Mouse (Mus musculus): ENCODE results near the gene Fst. TPM values are rescaled to one million over a fixed set of nuclear protein-coding genes. Genes with fewer than 3 reads are reported as not detected.

The Fst gene
- total RNA-seq (2015; ENCODE audit: low replicate concordance) (not detected in 2 replicates), total RNA-seq (2017; ENCODE audit: low replicate concordance) (not detected in 2 replicates)

GRCm38 (mm10) chr13:114458886-114459700 is at the start of gene Fst:
TSS of gene Fst (minus strand) at chr13:114458951.
- no peak for ATAC-seq (replicated peaks; ENCODE audit: low FRiP score, poor library complexity, severe bottlenecking)

- no peak for ATAC-seq (replicated peaks; ENCODE audit: low FRiP score, poor library complexity, severe bottlenecking)
Measured at GRCm38 (mm10) chr13:114493826-114494225, 35.1 kb upstream of the Fst start.

DNA sequence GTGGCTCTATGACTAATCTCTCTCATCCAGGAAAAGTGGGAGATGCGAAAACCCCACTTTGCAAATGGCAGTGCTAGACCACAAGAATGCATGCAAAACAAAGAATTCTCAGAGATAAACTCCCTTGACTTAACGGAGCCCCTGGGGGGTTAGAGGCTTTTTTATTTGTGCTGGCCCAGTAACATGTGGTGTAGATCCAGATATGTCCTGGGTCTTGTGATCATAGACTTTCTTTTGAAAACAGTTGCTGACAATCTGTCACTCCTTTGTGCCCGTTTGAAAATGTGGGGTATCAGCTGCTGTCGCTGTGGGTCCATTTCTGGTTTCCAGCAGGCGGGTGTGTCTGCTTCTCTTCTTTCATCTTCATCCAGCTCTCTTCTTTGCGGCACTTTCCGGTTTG is 29.4 kb upstream of the Fst start:
- no peak for ATAC-seq (replicated peaks; ENCODE audit: low FRiP score, poor library complexity, severe bottlenecking)

GRCm38 (mm10) chr13:114478329-114478728 is 19.6 kb upstream of the Fst start:
- no peak for ATAC-seq (replicated peaks; ENCODE audit: low FRiP score, poor library complexity, severe bottlenecking)

GRCm38 (mm10) chr13:114469945-114470344 is 11.2 kb upstream of the Fst start:
- ATAC-seq (replicated peaks; ENCODE audit: low FRiP score, poor library complexity, severe bottlenecking), result no peak

DNA sequence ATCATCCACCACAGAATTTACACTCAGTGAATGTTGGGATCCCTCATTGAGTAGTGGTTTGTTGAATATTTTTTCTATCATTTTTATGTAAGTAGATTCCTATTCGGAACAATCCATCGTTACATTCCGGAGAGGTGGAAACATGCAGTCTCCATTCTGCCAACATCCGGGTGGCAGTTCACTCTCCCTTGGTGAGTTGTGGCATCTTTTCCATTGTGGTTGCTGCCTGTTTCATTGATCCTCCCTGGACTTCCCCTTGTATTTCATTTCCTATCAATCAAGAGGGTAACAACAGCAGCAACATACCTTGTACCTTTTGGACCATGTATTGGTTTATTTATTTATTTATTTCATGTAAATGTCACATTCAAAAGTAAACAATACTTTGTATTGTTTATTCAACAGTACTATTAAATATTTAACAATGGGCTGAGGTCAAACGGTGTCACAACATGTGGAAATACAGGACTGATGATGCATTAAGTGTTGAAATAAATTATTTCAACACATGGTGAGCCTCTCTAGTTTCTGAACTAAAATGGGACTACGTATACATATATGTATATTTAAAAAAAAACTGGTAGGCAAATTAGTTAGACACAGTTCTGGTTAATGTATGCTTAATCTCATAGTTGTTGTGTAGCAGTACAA is 7.6 kb upstream of the Fst start:
- ATAC-seq (replicated peaks; ENCODE audit: low FRiP score, poor library complexity, severe bottlenecking), result no peak

- ATAC-seq (replicated peaks; ENCODE audit: low FRiP score, poor library complexity, severe bottlenecking), result no peak
Measured at GRCm38 (mm10) chr13:114465387-114465786, 6.6 kb upstream of the Fst start.

DNA sequence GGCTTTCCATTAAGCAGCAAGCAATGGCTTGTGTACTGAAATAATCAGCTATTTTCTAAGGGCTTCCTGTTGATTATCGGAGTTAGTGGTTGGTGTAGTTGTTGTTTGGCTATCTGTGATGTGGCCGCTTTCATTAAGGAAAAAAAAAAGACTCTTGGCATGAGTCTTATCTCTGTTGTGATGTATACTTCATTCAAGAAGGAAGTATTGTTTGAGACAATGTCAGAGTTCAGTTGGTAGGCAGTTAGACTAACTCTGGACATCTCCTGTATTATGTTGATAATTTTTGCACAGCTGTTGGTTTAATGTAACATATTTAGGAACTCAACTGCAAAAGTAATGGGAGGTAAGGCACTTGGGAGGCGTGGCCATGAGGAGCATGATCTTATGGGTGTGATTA is 6.1 kb upstream of the Fst start:
- ATAC-seq (replicated peaks; ENCODE audit: low FRiP score, poor library complexity, severe bottlenecking), result no peak

GRCm38 (mm10) chr13:114462548-114463408 is 4.0 kb upstream of the Fst start:
- ATAC-seq (replicated peaks; ENCODE audit: low FRiP score, poor library complexity, severe bottlenecking), result no peak

- ATAC-seq (replicated peaks; ENCODE audit: low FRiP score, poor library complexity, severe bottlenecking), result no peak
Measured at GRCm38 (mm10) chr13:114460306-114460892, 1.6 kb upstream of the Fst start.

DNA sequence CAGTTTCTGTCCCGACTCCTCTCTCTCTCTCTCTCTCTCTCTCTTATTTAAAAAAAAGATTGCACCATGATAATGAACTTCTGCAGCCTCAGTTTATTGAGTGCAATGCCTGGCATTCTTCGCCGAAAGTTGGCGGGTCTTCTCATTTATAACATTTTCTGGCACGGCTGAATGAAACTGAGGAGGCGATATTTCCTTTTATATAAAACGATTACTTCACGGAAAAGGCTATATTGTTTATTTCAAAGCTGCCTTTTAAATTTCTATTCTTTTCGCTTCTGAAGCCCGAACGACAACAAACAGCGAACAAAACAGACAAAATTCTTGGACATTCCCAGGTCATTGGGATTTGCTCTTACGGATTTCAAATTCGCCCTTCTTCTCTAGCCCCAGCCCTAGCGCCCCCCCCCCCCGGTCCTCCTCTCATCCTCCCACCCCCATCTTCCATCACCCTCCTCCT is 980 bp upstream of the Fst start:
- no peak for ATAC-seq (replicated peaks; ENCODE audit: low FRiP score, poor library complexity, severe bottlenecking)

DNA sequence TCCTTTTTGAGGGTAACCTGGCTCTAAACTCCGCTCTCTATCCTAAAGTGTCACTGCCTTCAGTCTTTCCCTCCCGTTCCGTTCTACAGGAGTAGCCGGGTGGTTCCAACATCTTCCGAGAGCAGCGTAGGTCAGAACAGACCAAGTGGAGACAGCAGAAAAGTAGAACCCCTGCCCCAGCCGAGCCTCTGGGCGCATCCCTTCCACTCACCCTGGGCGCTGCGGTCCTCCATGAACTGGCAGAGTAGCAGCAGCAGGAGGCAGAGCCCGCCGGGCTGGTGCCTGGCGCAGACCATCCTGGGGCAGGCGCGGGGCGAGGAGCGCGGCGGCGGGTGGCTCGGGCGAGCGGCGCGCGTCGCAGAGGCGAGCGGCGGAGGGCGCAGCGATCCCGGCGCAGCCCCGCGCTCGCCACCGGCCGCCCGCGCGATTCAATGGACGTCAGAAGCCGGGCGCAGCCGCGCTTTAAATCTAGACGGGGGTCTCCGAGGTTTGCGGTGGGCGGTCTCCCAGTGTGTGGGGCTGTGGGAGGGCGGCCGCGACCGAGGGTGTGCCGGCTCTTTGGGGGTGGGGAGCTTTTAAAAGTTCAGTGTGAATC is 363 bp downstream of the Fst start:
- no peak for ATAC-seq (replicated peaks; ENCODE audit: low FRiP score, poor library complexity, severe bottlenecking)

DNA sequence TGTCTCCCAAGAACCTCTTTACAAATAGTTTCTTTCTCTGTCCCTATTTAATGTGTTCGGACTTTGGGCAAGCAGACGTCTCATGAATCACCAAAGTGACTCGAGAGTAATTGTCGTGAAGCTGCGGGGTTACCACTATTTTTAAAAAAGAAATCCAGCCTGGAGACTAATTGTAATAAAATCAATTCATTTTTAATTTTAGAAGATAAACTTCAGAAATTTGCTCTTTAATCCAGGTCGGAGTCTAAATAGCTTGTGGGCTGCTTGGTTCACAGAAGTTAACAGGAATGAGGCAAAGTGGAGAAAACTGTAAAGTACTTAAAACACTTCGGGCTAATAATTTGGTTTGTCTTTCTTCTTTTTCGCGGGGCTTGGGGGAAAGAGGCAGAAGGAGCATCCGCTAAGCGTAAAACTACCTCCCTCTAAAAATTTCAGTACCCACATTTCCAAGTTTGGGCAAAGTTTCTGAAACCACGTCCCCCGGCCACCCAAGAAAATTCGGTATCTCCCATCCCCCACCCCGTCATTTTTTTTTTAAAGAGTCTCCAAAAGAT is 1.1 kb downstream of the Fst start:
- ATAC-seq (replicated peaks; ENCODE audit: low FRiP score, poor library complexity, severe bottlenecking), result no peak

GRCm38 (mm10) chr13:114456766-114457566 is 1.8 kb downstream of the Fst start:
- ATAC-seq (replicated peaks; ENCODE audit: low FRiP score, poor library complexity, severe bottlenecking), result no peak

GRCm38 (mm10) chr13:114456224-114456623 is 2.5 kb downstream of the Fst start:
- ATAC-seq (replicated peaks; ENCODE audit: low FRiP score, poor library complexity, severe bottlenecking), result no peak

- no peak for ATAC-seq (replicated peaks; ENCODE audit: low FRiP score, poor library complexity, severe bottlenecking)
Measured at GRCm38 (mm10) chr13:114455788-114456187, 3.0 kb downstream of the Fst start.

DNA sequence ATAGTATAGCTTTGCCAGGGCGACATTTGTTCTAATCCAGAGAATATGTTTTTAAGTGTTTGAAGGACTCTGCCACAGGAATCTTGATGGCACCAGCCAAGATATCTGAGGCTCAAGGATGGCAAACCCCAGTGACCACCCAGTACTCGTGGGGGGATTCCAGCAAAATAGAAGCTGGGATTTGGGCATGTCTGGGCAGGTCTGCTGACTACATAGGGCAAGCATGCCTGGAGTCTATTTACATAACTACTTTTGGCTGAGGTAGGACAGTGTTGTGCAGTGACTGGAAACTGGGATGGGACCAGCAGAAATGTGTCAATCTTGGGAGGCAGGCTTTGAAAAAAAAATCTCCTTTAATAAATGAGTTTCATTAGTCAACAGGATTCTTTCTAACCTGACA is 11.5 kb downstream of the Fst start:
- ATAC-seq (replicated peaks; ENCODE audit: low FRiP score, poor library complexity, severe bottlenecking), result no peak

DNA sequence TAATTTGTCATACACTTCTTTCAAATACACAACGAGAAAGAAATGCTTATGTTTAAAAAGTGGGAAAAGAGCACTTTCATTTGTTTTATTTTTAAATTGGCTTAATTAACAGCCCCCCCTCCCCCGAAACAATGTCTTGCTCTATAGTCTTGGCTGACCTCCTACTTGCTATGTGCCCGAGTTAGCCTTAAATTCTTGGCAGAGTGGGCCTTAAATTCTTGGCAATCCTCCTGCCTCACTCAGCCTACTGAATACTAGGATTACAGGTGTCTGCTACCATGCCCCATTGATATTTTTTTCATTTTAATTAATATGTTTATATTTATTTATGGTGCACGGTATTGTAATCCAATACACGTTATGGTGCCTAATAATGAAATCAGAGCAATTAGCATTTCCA is 26.3 kb downstream of the Fst start:
- no peak for ATAC-seq (replicated peaks; ENCODE audit: low FRiP score, poor library complexity, severe bottlenecking)
